Mouse (Mus musculus): ENCODE data around the gene Thegl. TPM values are rescaled to one million over a fixed set of nuclear protein-coding genes. Genes with fewer than 3 reads are reported as not detected.

Thegl gene
- polyA plus RNA-seq, 1 experiment from 2014 or later, result 1.2 TPM

- DNase-seq (ENCODE audit: low spot score) (no peak), ATAC-seq (replicated peaks; ENCODE audit: low FRiP score, low TSS enrichment, low read depth) (no peak)
- Histone ChIP-seq H3K27ac (ENCODE audit: low read depth) (no peak overlapping the region), H3K36me3 (ENCODE audit: control insufficient read depth, insufficient read depth, low read length) (no peaks in the 10 kb centered on the region), H3K9ac (ENCODE audit: low read length) (no peak overlapping the region), H3K27me3 (replicated peaks; ENCODE audit: control insufficient read depth, insufficient read depth, low read length) (no peaks in the 10 kb centered on the region), H3K4me3 (ENCODE audit: low read depth, low read length) (no peak overlapping the region), H3K9me3 (ENCODE audit: control insufficient read depth, low read length) (no peaks in the 10 kb centered on the region), H3K4me1 (replicated peaks; ENCODE audit: control insufficient read depth, insufficient read depth, low read length) (no peaks in the 10 kb centered on the region), H3K4me2 (ENCODE audit: low read length) (no peak overlapping the region)
- WGBS, result 62% methylated on average over 10 of the region's 10 CpGs
These were observed 70.1 kb downstream of the Thegl start for GRCm38 (mm10) chr5:77085753-77086450.

GRCm38 (mm10) chr5:77086541-77086940 is 70.7 kb downstream of the Thegl start:
- ATAC-seq (replicated peaks; ENCODE audit: low FRiP score, low TSS enrichment, low read depth), result no peak
- Histone ChIP-seq H3K27ac (ENCODE audit: low read depth) (no peak overlapping the region), H3K9ac (ENCODE audit: low read length) (no peak overlapping the region), H3K4me2 (ENCODE audit: low read length) (no peak overlapping the region), H3K4me3 (ENCODE audit: low read depth, low read length) (no peak overlapping the region), H3K9me3 (ENCODE audit: control insufficient read depth, low read length) (no peaks in the 10 kb centered on the region), H3K27me3 (replicated peaks; ENCODE audit: control insufficient read depth, insufficient read depth, low read length) (no peaks in the 10 kb centered on the region), H3K36me3 (ENCODE audit: control insufficient read depth, insufficient read depth, low read length) (no peaks in the 10 kb centered on the region), H3K4me1 (replicated peaks; ENCODE audit: control insufficient read depth, insufficient read depth, low read length) (no peaks in the 10 kb centered on the region)
- 83% methylated on average over 7 of the region's 7 CpGs for WGBS
- DNase-seq (ENCODE audit: low spot score), result no peak

- Histone ChIP-seq H3K27ac (ENCODE audit: low read depth) (no peak overlapping the region), H3K36me3 (ENCODE audit: control insufficient read depth, insufficient read depth, low read length) (no peaks in the 10 kb centered on the region), H3K9ac (ENCODE audit: low read length) (no peak overlapping the region), H3K4me3 (ENCODE audit: low read depth, low read length) (no peak overlapping the region), H3K9me3 (ENCODE audit: control insufficient read depth, low read length) (no peaks in the 10 kb centered on the region), H3K4me2 (ENCODE audit: low read length) (no peak overlapping the region), H3K27me3 (replicated peaks; ENCODE audit: control insufficient read depth, insufficient read depth, low read length) (no peaks in the 10 kb centered on the region), H3K4me1 (replicated peaks; ENCODE audit: control insufficient read depth, insufficient read depth, low read length) (no peaks in the 10 kb centered on the region)
- 80% methylated on average over 3 of the region's 3 CpGs for WGBS
- no peak for ATAC-seq (replicated peaks; ENCODE audit: low FRiP score, low TSS enrichment, low read depth)
- no peak for DNase-seq (ENCODE audit: low spot score)
These were observed 71.3 kb downstream of the Thegl start for GRCm38 (mm10) chr5:77087122-77087521.

GRCm38 (mm10) chr5:77089294-77089693 is 73.5 kb downstream of the Thegl start:
- Histone ChIP-seq H3K4me2 (ENCODE audit: low read length) (no peak overlapping the region), H3K27me3 (replicated peaks; ENCODE audit: control insufficient read depth, insufficient read depth, low read length) (no peaks in the 10 kb centered on the region), H3K36me3 (ENCODE audit: control insufficient read depth, insufficient read depth, low read length) (no peaks in the 10 kb centered on the region), H3K9ac (ENCODE audit: low read length) (no peak overlapping the region), H3K9me3 (ENCODE audit: control insufficient read depth, low read length) (no peaks in the 10 kb centered on the region), H3K4me1 (replicated peaks; ENCODE audit: control insufficient read depth, insufficient read depth, low read length) (no peaks in the 10 kb centered on the region), H3K27ac (ENCODE audit: low read depth) (no peak overlapping the region), H3K4me3 (ENCODE audit: low read depth, low read length) (no peak overlapping the region)
- DNase-seq (ENCODE audit: low spot score) (peak; percentile 80), ATAC-seq (replicated peaks; ENCODE audit: low FRiP score, low TSS enrichment, low read depth) (no peak; the same call in 1 of the 2 replicates)
- WGBS, result 81% methylated on average over 1 of the region's 1 CpGs

GRCm38 (mm10) chr5:77089901-77090300 is 74.1 kb downstream of the Thegl start:
- Histone ChIP-seq H3K9ac (ENCODE audit: low read length) (no peak overlapping the region), H3K9me3 (ENCODE audit: control insufficient read depth, low read length) (no peaks in the 10 kb centered on the region), H3K27ac (ENCODE audit: low read depth) (no peak overlapping the region), H3K4me2 (ENCODE audit: low read length) (no peak overlapping the region), H3K36me3 (ENCODE audit: control insufficient read depth, insufficient read depth, low read length) (no peaks in the 10 kb centered on the region), H3K27me3 (replicated peaks; ENCODE audit: control insufficient read depth, insufficient read depth, low read length) (no peaks in the 10 kb centered on the region), H3K4me1 (replicated peaks; ENCODE audit: control insufficient read depth, insufficient read depth, low read length) (no peaks in the 10 kb centered on the region), H3K4me3 (ENCODE audit: low read depth, low read length) (no peak overlapping the region)
- DNase-seq (ENCODE audit: low spot score) (no peak), ATAC-seq (replicated peaks; ENCODE audit: low FRiP score, low TSS enrichment, low read depth) (no peak)
- 84% methylated on average over 8 of the region's 8 CpGs for WGBS

- H3K9me3 ChIP-seq (ENCODE audit: control insufficient read depth, low read length), result no peaks in the 10 kb centered on the region
- no peak for DNase-seq (ENCODE audit: low spot score)
- peaks cover 3% of the 10 kb centered on the region; the same call in 1 of the 2 replicates for H3K4me1 ChIP-seq (replicated peaks; ENCODE audit: control insufficient read depth, insufficient read depth, low read length)
- H3K4me3 ChIP-seq (ENCODE audit: low read depth, low read length), result no peak overlapping the region
- 69% methylated on average over 5 of the region's 5 CpGs for WGBS
- ATAC-seq (replicated peaks; ENCODE audit: low FRiP score, low TSS enrichment, low read depth), result no peak
- H3K9ac ChIP-seq (ENCODE audit: low read length), result no peak overlapping the region
- H3K36me3 ChIP-seq (ENCODE audit: control insufficient read depth, insufficient read depth, low read length), result no peaks in the 10 kb centered on the region
- H3K27me3 ChIP-seq (replicated peaks; ENCODE audit: control insufficient read depth, insufficient read depth, low read length), result no peaks in the 10 kb centered on the region
- H3K27ac ChIP-seq (ENCODE audit: low read depth), result no peak overlapping the region
- no peak overlapping the region for H3K4me2 ChIP-seq (ENCODE audit: low read length)
These were observed 74.8 kb downstream of the Thegl start for GRCm38 (mm10) chr5:77090521-77091096.

GRCm38 (mm10) chr5:77091923-77092322 is 76.1 kb downstream of the Thegl start:
- no peak for DNase-seq (ENCODE audit: low spot score)
- Histone ChIP-seq H3K36me3 (ENCODE audit: control insufficient read depth, insufficient read depth, low read length) (no peaks in the 10 kb centered on the region), H3K4me3 (ENCODE audit: low read depth, low read length) (no peak overlapping the region), H3K4me1 (replicated peaks; ENCODE audit: control insufficient read depth, insufficient read depth, low read length) (peaks cover 3% of the 10 kb centered on the region; the same call in 1 of the 2 replicates), H3K27ac (ENCODE audit: low read depth) (no peak overlapping the region), H3K4me2 (ENCODE audit: low read length) (no peak overlapping the region), H3K9ac (ENCODE audit: low read length) (no peak overlapping the region), H3K9me3 (ENCODE audit: control insufficient read depth, low read length) (no peaks in the 10 kb centered on the region), H3K27me3 (replicated peaks; ENCODE audit: control insufficient read depth, insufficient read depth, low read length) (no peaks in the 10 kb centered on the region)
- no peak for ATAC-seq (replicated peaks; ENCODE audit: low FRiP score, low TSS enrichment, low read depth)
- WGBS, result 73% methylated on average over 3 of the region's 3 CpGs

DNA sequence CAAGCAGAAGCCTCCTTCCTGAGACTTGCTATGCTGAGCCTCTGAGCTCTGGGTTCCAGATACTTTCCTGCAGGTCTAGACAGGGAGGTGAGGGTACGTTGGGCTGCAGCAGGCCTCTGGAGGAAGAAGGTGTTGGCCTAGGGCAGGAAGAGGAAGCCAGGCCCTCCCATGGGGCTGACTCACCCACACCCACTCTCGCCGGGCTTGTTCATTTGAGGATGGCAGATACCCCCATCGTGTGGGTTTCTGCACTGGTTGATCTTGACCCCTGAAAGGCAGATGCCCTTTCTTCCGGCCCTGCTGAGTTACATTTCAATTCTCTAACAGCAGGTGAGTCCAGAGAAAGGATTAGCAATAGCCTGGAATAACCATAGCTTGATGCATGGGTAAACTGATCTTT is 76.7 kb downstream of the Thegl start:
- Histone ChIP-seq H3K36me3 (ENCODE audit: control insufficient read depth, insufficient read depth, low read length) (no peaks in the 10 kb centered on the region), H3K9me3 (ENCODE audit: control insufficient read depth, low read length) (no peaks in the 10 kb centered on the region), H3K4me2 (ENCODE audit: low read length) (peak overlapping the region; percentile 99), H3K27ac (ENCODE audit: low read depth) (no peak overlapping the region), H3K9ac (ENCODE audit: low read length) (no peak overlapping the region), H3K4me1 (replicated peaks; ENCODE audit: control insufficient read depth, insufficient read depth, low read length) (peaks cover 3% of the 10 kb centered on the region; the same call in 1 of the 2 replicates), H3K27me3 (replicated peaks; ENCODE audit: control insufficient read depth, insufficient read depth, low read length) (no peaks in the 10 kb centered on the region), H3K4me3 (ENCODE audit: low read depth, low read length) (no peak overlapping the region)
- no peak for DNase-seq (ENCODE audit: low spot score)
- ATAC-seq (replicated peaks; ENCODE audit: low FRiP score, low TSS enrichment, low read depth), result no peak
- WGBS, result 69% methylated on average over 5 of the region's 5 CpGs

DNA sequence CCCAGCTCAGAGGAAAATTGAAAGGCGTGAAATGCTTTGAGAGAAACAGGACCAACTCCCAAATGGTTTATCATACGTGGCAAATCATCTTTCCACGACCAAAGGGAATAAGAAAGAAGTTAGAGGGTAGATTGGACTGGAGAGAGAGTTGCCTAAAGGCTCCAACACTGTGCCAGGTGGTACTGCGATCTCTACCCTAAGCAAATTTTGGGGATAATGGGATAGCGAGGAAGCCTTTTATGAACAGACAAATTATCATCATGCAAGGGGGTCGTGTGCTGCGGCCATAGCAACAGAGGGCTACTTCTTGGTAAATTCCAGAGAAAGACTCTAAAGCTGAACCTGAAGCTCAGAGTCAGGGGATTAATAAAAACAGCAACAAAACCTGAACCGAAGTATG is 78.1 kb downstream of the Thegl start:
- no peak for ATAC-seq (replicated peaks; ENCODE audit: low FRiP score, low TSS enrichment, low read depth)
- Histone ChIP-seq H3K36me3 (ENCODE audit: control insufficient read depth, insufficient read depth, low read length) (no peaks in the 10 kb centered on the region), H3K27me3 (replicated peaks; ENCODE audit: control insufficient read depth, insufficient read depth, low read length) (no peaks in the 10 kb centered on the region), H3K4me3 (ENCODE audit: low read depth, low read length) (peak overlapping the region; percentile 50), H3K9me3 (ENCODE audit: control insufficient read depth, low read length) (no peaks in the 10 kb centered on the region), H3K27ac (ENCODE audit: low read depth) (no peak overlapping the region), H3K4me2 (ENCODE audit: low read length) (peak overlapping the region; percentile 99), H3K9ac (ENCODE audit: low read length) (no peak overlapping the region), H3K4me1 (replicated peaks; ENCODE audit: control insufficient read depth, insufficient read depth, low read length) (peaks cover 3% of the 10 kb centered on the region; the same call in 1 of the 2 replicates)
- DNase-seq (ENCODE audit: low spot score), result no peak
- WGBS, result 40% methylated on average over 8 of the region's 8 CpGs

Data from intestine, embryonic 14.5 days (tissue).